Mouse (Mus musculus): ENCODE results near the gene Gfi1b.

DNA sequence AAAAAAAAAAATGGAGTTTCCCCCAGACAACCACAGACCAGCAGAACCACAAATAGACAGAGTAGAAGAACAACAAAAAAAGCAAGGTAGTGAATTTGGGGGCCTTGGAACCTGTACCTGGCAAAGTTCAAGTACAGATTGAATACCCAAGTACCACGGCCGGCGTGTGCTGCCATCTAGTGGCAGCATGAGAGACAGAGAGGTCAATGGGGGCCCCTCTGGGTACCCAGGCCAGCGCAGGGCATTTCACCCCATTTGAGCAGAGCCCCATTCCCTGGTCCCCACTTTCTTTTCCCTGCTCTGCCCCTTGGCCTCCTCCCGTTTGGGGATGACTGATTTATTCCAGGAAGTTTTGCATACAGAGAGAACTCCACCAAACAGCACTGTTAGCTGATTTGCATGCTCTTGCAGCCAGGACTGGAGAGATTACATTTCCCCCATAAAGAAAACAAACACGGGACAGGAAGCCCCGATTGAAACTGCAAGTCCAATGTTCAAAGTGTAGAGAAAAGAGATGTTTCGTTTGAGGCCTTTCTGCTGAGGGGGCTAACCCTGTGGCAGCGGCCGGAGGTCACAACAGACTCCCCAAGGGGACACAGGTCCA lies 841 bp upstream of the Gfi1b start:
- TF ChIP-seq POLR2A (IDR thresholded peaks at IDR 0.05; ENCODE audit: low read depth, low read length) (no peak), CTCF (IDR thresholded peaks at IDR 0.05; ENCODE audit: extremely low read depth, insufficient read length, insufficient replicate concordance, low read depth, low read length) (peak; percentile 92; the same call in 1 of the 2 replicates)
